ENCODE assay signal across 20 mouse cellular contexts in the genomic region with DNA sequence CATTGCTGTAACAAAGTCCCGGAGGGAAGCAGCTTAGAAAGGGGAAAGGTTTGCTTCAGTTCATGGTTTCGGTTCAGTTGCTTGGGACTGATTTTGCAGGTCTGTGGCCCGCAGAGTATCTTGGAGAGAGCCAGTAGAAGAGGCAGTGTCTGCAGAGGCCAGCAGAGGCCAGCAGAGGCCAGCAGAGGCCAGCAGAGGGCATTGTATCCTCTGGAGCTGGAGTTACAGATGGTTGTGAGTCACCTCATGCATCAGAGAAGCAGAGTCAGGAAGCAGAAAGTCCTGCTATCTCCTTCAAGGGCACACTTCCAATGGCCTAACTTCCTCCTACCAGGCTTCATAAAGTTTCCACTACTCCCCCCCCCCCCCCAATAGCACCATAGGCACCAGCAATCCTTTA. TPM values are rescaled to one million over a fixed set of nuclear protein-coding genes. Genes with fewer than 3 reads are reported as not detected.
DNase-seq lines count a peak whose midpoint lies in the region; ATAC-seq and TF ChIP-seq lines count a peak whose summit lies in the region.
"Had no signal": no experiment of that assay in that cellular context is flagged by ENCODE, and none has a peak within 500 bp of the region (broad histone marks: within the 10 kb centered on the region; RNA-seq: fewer than 3 reads in every experiment).

No protein-coding gene starts in this region.

- no peak overlapping the region for H3K9ac ChIP-seq in hindbrain, postnatal 0 days (replicated peaks; ENCODE audit: low read length)
- H3K9ac ChIP-seq in hindbrain, embryonic 11.5 days (ENCODE audit: low read depth, low read length) = no peak overlapping the region
- H3K9ac ChIP-seq in midbrain, postnatal 0 days (replicated peaks; ENCODE audit: low read length, poor library complexity, severe bottlenecking) = no peak overlapping the region
- H3K9ac ChIP-seq in midbrain, embryonic 16.5 days (ENCODE audit: low read depth, low read length) = no peak overlapping the region
- no peak overlapping the region for H3K9ac ChIP-seq in hindbrain, embryonic 16.5 days (ENCODE audit: low read depth, low read length)
- H3K9ac ChIP-seq: embryonic facial prominence, embryonic 13.5 days; forebrain, embryonic 13.5 days; lung, embryonic 15.5 days; midbrain, embryonic 12.5 days had no signal

- WGBS in hindbrain, postnatal 0 days = 91% methylated on average over 3 of the region's 3 CpGs
- WGBS in hindbrain, embryonic 11.5 days = 82% methylated on average over 3 of the region's 3 CpGs
- 88% methylated on average over 3 of the region's 3 CpGs for WGBS in midbrain, postnatal 0 days
- WGBS in midbrain, embryonic 16.5 days = 86% methylated on average over 3 of the region's 3 CpGs
- 82% methylated on average over 3 of the region's 3 CpGs for WGBS in hindbrain, embryonic 16.5 days

- TF ChIP-seq CTCF in hindbrain, postnatal 0 days (IDR thresholded peaks at IDR 0.05; ENCODE audit: low read depth) = peak; percentile 30
- peak; percentile 43 for TF ChIP-seq CTCF in midbrain, postnatal 0 days (IDR thresholded peaks at IDR 0.05)

- no peaks in the 10 kb centered on the region; the same call in 1 of the 2 replicates for H3K27me3 ChIP-seq in hindbrain, postnatal 0 days (ENCODE audit: insufficient read depth, low read length)
- H3K27me3 ChIP-seq in hindbrain, embryonic 11.5 days (ENCODE audit: control insufficient read depth, insufficient read depth, low read length) = peaks cover 3% of the 10 kb centered on the region; the same call in 1 of the 2 replicates
- peaks cover 2% of the 10 kb centered on the region; the same call in 1 of the 2 replicates for H3K27me3 ChIP-seq in midbrain, postnatal 0 days (ENCODE audit: insufficient read depth, low read length)
- no peaks in the 10 kb centered on the region for H3K27me3 ChIP-seq in midbrain, embryonic 16.5 days (ENCODE audit: control insufficient read depth, insufficient read depth, low read depth, low read length)
- H3K27me3 ChIP-seq in hindbrain, embryonic 16.5 days (replicated peaks; ENCODE audit: control insufficient read depth, insufficient read depth, low read length) = peaks cover 3% of the 10 kb centered on the region; the same call in 1 of the 2 replicates

- H3K4me2 ChIP-seq in hindbrain, postnatal 0 days (ENCODE audit: low read depth, low read length) = no peak overlapping the region
- no peak overlapping the region for H3K4me2 ChIP-seq in hindbrain, embryonic 11.5 days (replicated peaks; ENCODE audit: low read depth, low read length)
- H3K4me2 ChIP-seq in midbrain, postnatal 0 days (ENCODE audit: low read depth, low read length, poor library complexity, severe bottlenecking) = no peak overlapping the region
- no peak overlapping the region for H3K4me2 ChIP-seq in midbrain, embryonic 16.5 days (ENCODE audit: low read length)
- no peak overlapping the region for H3K4me2 ChIP-seq in hindbrain, embryonic 16.5 days (ENCODE audit: low read length)
- H3K4me2 ChIP-seq: embryonic facial prominence, embryonic 13.5 days; forebrain, embryonic 13.5 days; lung, embryonic 15.5 days; midbrain, embryonic 12.5 days had no signal

- no peaks in the 10 kb centered on the region for H3K36me3 ChIP-seq in hindbrain, postnatal 0 days (ENCODE audit: insufficient read depth, low read length)
- H3K36me3 ChIP-seq in hindbrain, embryonic 11.5 days (ENCODE audit: control insufficient read depth, insufficient read depth, low read length) = no peaks in the 10 kb centered on the region
- no peaks in the 10 kb centered on the region for H3K36me3 ChIP-seq in midbrain, postnatal 0 days (ENCODE audit: insufficient read depth, low read length)
- H3K36me3 ChIP-seq in midbrain, embryonic 16.5 days (ENCODE audit: control insufficient read depth, insufficient read depth, low read length) = no peaks in the 10 kb centered on the region
- H3K36me3 ChIP-seq in hindbrain, embryonic 16.5 days (ENCODE audit: control insufficient read depth, insufficient read depth, low read length) = no peaks in the 10 kb centered on the region
- H3K36me3 ChIP-seq: embryonic facial prominence, embryonic 13.5 days; heart, embryonic 10.5 days; limb, embryonic 10.5 days; lung, embryonic 15.5 days; midbrain, embryonic 12.5 days had no signal

- DNase-seq in hindbrain, postnatal 0 days (ENCODE audit: low spot score) = no peak
- DNase-seq in hindbrain, embryonic 11.5 days (ENCODE audit: low spot score) = no peak
- DNase-seq in midbrain, postnatal 0 days (ENCODE audit: low spot score) = no peak
- peak; percentile 59 for DNase-seq in ZHBTc4 (ENCODE audit: low read depth, low spot score)
- no peak for DNase-seq in adrenal gland, adult 2 months
- DNase-seq: adrenal gland, postnatal 36 days; cerebellum, postnatal 14 days; heart, postnatal 4 days; kidney, postnatal 25 days; layer of hippocampus, postnatal 36 days; right cerebral cortex, postnatal 25 days had no signal

- H3K4me1 ChIP-seq in hindbrain, postnatal 0 days (ENCODE audit: insufficient read depth, low read length) = 0 out of 2 replicates have a peak, but pooled peaks cover 6% of the 10 kb centered on the region
- no peaks in the 10 kb centered on the region for H3K4me1 ChIP-seq in hindbrain, embryonic 11.5 days (replicated peaks; ENCODE audit: control insufficient read depth, insufficient read depth, low read length)
- H3K4me1 ChIP-seq in midbrain, postnatal 0 days (ENCODE audit: insufficient read depth, low read length) = peaks cover 4% of the 10 kb centered on the region; the same call in 1 of the 2 replicates
- H3K4me1 ChIP-seq in midbrain, embryonic 16.5 days (ENCODE audit: control insufficient read depth, insufficient read depth, low read length) = peaks cover 5% of the 10 kb centered on the region; the same call in 1 of the 2 replicates
- H3K4me1 ChIP-seq in hindbrain, embryonic 16.5 days (ENCODE audit: control insufficient read depth, insufficient read depth, low read depth, low read length) = peaks cover 10% of the 10 kb centered on the region

- H3K9me3 ChIP-seq in hindbrain, postnatal 0 days (ENCODE audit: low read length) = no peaks in the 10 kb centered on the region
- H3K9me3 ChIP-seq in hindbrain, embryonic 11.5 days (ENCODE audit: control insufficient read depth, low read length) = no peaks in the 10 kb centered on the region
- H3K9me3 ChIP-seq in midbrain, postnatal 0 days (ENCODE audit: low read length) = no peaks in the 10 kb centered on the region
- H3K9me3 ChIP-seq in midbrain, embryonic 16.5 days (replicated peaks; ENCODE audit: control insufficient read depth, low read length, poor library complexity, severe bottlenecking) = no peaks in the 10 kb centered on the region
- no peaks in the 10 kb centered on the region for H3K9me3 ChIP-seq in hindbrain, embryonic 16.5 days (ENCODE audit: control insufficient read depth, low read length)
- H3K9me3 ChIP-seq: embryonic facial prominence, embryonic 13.5 days; forebrain, embryonic 13.5 days; heart, embryonic 10.5 days; limb, embryonic 10.5 days; lung, embryonic 15.5 days; midbrain, embryonic 12.5 days had no signal

- no peak for ATAC-seq in hindbrain, postnatal 0 days
- no peak for ATAC-seq in hindbrain, embryonic 11.5 days (ENCODE audit: low FRiP score)
- ATAC-seq in midbrain, postnatal 0 days (ENCODE audit: low FRiP score) = no peak
- no peak for ATAC-seq in midbrain, embryonic 16.5 days
- no peak for ATAC-seq in hindbrain, embryonic 16.5 days
- ATAC-seq: forebrain, embryonic 13.5 days; intestine, embryonic 16.5 days had no signal

- no peak overlapping the region for H3K27ac ChIP-seq in hindbrain, postnatal 0 days
- no peak overlapping the region for H3K27ac ChIP-seq in hindbrain, embryonic 11.5 days (ENCODE audit: low read depth, low read length)
- H3K27ac ChIP-seq in midbrain, postnatal 0 days (ENCODE audit: low read depth, low read length) = no peak overlapping the region
- no peak overlapping the region for H3K27ac ChIP-seq in midbrain, embryonic 16.5 days (ENCODE audit: low read length)
- no peak overlapping the region for H3K27ac ChIP-seq in hindbrain, embryonic 16.5 days (ENCODE audit: low read depth, low read length)
- H3K27ac ChIP-seq: embryonic facial prominence, embryonic 13.5 days; forebrain, embryonic 13.5 days; heart, embryonic 10.5 days; limb, embryonic 10.5 days; lung, embryonic 15.5 days; midbrain, embryonic 12.5 days had no signal

- H3K4me3 ChIP-seq in hindbrain, postnatal 0 days (ENCODE audit: low read length) = no peak overlapping the region
- H3K4me3 ChIP-seq in hindbrain, embryonic 11.5 days (ENCODE audit: low read depth, low read length) = no peak overlapping the region
- H3K4me3 ChIP-seq in midbrain, postnatal 0 days (ENCODE audit: low read depth, low read length) = no peak overlapping the region
- no peak overlapping the region for H3K4me3 ChIP-seq in midbrain, embryonic 16.5 days (ENCODE audit: low read depth, low read length)
- H3K4me3 ChIP-seq in hindbrain, embryonic 16.5 days (ENCODE audit: low read length) = no peak overlapping the region
- H3K4me3 ChIP-seq: embryonic facial prominence, embryonic 13.5 days; forebrain, embryonic 13.5 days; heart, embryonic 10.5 days; limb, embryonic 10.5 days; lung, embryonic 15.5 days; midbrain, embryonic 12.5 days had no signal

RNA-seq across cellular contexts. Expression of a gene that starts 37.4 kb away (rescaled TPM):
- 0.52 and 0.54 TPM in 2 replicates for total RNA-seq in hindbrain, postnatal 0 days (2014; rRNA removed)
- 0.21 and 0.23 TPM in 2 replicates for polyA plus RNA-seq in hindbrain, postnatal 0 days (2015; fragmentation: Nextera tagmentation; extraction: Ambion mirVana)
- 0.05 and 0.20 TPM in 2 replicates for polyA plus RNA-seq in hindbrain, embryonic 11.5 days (2014; fragmentation: Nextera tagmentation; extraction: Ambion mirVana)
- total RNA-seq in midbrain, postnatal 0 days (2014; rRNA removed) = 0.42 and 0.77 TPM in 2 replicates
- 0.17 and 0.26 TPM in 2 replicates for polyA plus RNA-seq in midbrain, postnatal 0 days (2015; fragmentation: Nextera tagmentation; extraction: Ambion mirVana)
- 0.11 and 0.21 TPM in 2 replicates for polyA plus RNA-seq in midbrain, embryonic 16.5 days (2015; fragmentation: Nextera tagmentation; extraction: Ambion mirVana)
- total RNA-seq in adrenal gland, adult 2 months (2021) = 1 to 10 TPM; 3.8 to 8.6 TPM
- polyA plus RNA-seq in adrenal gland, adult 2 months (2012; rRNA removed) = 2.4 and 2.5 TPM in 2 replicates
- 0.14 and 0.21 TPM in 2 replicates for polyA plus RNA-seq in hindbrain, embryonic 16.5 days (2015; fragmentation: Nextera tagmentation; extraction: Ambion mirVana)
- polyA plus RNA-seq: limb, embryonic 10.5 days had no signal

RNA-seq across cellular contexts. Expression of a gene that starts 39.2 kb away (rescaled TPM):
- total RNA-seq in hindbrain, postnatal 0 days (2014; rRNA removed) = 156 and 159 TPM in 2 replicates
- polyA plus RNA-seq in hindbrain, postnatal 0 days (2015; fragmentation: Nextera tagmentation; extraction: Ambion mirVana) = 304 and 314 TPM in 2 replicates
- polyA plus RNA-seq in hindbrain, embryonic 11.5 days (2014; fragmentation: Nextera tagmentation; extraction: Ambion mirVana) = 799 and 828 TPM in 2 replicates
- 183 and 191 TPM in 2 replicates for total RNA-seq in midbrain, postnatal 0 days (2014; rRNA removed)
- polyA plus RNA-seq in midbrain, postnatal 0 days (2015; fragmentation: Nextera tagmentation; extraction: Ambion mirVana) = 287 and 295 TPM in 2 replicates
- 329 and 357 TPM in 2 replicates for polyA plus RNA-seq in midbrain, embryonic 16.5 days (2015; fragmentation: Nextera tagmentation; extraction: Ambion mirVana)
- 100 to 1,000 TPM; 191 to 217 TPM for total RNA-seq in adrenal gland, adult 2 months (2021)
- polyA plus RNA-seq in adrenal gland, adult 2 months (2012; rRNA removed) = 53.7 and 71.2 TPM in 2 replicates
- polyA plus RNA-seq in hindbrain, embryonic 16.5 days (2015; fragmentation: Nextera tagmentation; extraction: Ambion mirVana) = 326 and 333 TPM in 2 replicates

RNA-seq across cellular contexts. Expression of a gene that starts 50.7 kb away (rescaled TPM):
- 14.1 and 16.3 TPM in 2 replicates for total RNA-seq in hindbrain, postnatal 0 days (2014; rRNA removed)
- 11.9 and 15.0 TPM in 2 replicates for polyA plus RNA-seq in hindbrain, postnatal 0 days (2015; fragmentation: Nextera tagmentation; extraction: Ambion mirVana)
- polyA plus RNA-seq in hindbrain, embryonic 11.5 days (2014; fragmentation: Nextera tagmentation; extraction: Ambion mirVana) = 25.1 and 31.0 TPM in 2 replicates
- 15.5 and 15.9 TPM in 2 replicates for total RNA-seq in midbrain, postnatal 0 days (2014; rRNA removed)
- polyA plus RNA-seq in midbrain, postnatal 0 days (2015; fragmentation: Nextera tagmentation; extraction: Ambion mirVana) = 11.9 and 12.0 TPM in 2 replicates
- 14.8 TPM in 2 replicates for polyA plus RNA-seq in midbrain, embryonic 16.5 days (2015; fragmentation: Nextera tagmentation; extraction: Ambion mirVana)
- total RNA-seq in adrenal gland, adult 2 months (2021) = 10 to 100 TPM; 25.4 to 25.9 TPM
- 21.5 and 22.1 TPM in 2 replicates for polyA plus RNA-seq in adrenal gland, adult 2 months (2012; rRNA removed)
- 16.1 and 17.5 TPM in 2 replicates for polyA plus RNA-seq in hindbrain, embryonic 16.5 days (2015; fragmentation: Nextera tagmentation; extraction: Ambion mirVana)
